Mouse (Mus musculus): ENCODE measurements around the gene Blmh. TPM values are rescaled to one million over a fixed set of nuclear protein-coding genes. Genes with fewer than 3 reads are reported as not detected.

The Blmh gene
- polyA plus RNA-seq, 1 experiment: 52.0 TPM

DNA sequence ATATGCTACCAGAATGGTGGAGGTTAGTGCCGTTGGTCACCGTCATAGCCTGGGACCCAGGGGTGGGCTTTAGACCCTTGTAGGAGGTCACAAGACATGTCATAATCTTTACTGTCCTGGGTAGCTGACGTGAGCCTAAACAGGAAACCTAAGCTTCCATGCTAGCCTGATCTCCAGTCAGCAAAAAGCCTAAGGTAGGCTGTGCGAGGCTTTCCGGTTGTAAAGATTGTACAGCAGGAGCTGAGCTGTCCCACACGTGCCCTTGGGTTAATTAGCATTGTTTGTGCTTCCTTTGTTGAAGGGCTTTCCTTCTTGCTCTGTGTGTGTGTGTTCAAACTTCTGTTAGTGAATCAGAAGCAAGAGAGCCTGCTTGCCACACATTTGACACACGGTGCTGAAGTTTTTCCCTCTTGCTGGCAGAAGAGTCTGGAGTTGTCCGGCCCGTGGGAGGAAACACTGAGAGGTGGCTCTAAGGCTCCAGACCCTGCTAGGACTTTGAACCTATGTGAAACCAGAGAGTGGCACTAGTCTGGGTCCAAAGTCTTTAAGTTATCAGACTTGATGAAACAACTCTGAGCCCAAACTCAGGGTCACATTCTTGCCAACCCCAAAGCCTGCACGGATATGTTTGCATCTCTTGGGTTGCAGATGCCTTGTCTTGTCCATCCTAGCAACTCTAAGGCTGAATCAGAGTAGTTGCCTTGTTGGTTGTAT is 86.3 kb downstream of the Blmh start:
- Histone ChIP-seq H3K4me3 (ENCODE audit: insufficient read depth, low read length) (no peak overlapping the region), H3K4me1 (ENCODE audit: control insufficient read depth, insufficient read depth, low read length) (no peaks in the 10 kb centered on the region), H3K27ac (ENCODE audit: insufficient read depth, low read depth, low read length) (no peak overlapping the region)
- TF ChIP-seq POLR2A (IDR thresholded peaks at IDR 0.05; ENCODE audit: borderline replicate concordance, low read depth, low read length): no peak
- TF ChIP-seq CTCF (IDR thresholded peaks at IDR 0.05; ENCODE audit: low read depth, low read length): no peak

DNA sequence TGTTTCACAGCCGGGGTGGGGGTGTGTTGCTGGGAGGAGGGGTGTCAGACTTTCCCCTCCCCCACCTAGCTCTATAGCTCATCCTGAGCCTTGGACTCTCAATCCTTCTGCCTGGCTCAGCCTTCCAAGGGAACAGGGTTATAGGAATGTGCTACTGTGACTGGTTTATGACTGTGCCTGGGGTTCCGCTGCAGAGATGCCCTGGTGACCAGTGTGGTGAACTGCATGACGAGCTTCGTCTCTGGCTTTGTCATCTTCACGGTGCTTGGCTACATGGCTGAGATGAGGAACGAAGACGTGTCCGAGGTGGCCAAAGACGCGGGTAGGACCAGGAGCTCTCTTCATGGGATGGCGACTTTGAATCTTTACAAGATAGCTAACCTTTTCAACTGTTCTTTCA is 93.4 kb downstream of the Blmh start:
- Histone ChIP-seq H3K4me3 (ENCODE audit: insufficient read depth, low read length) (no peak overlapping the region), H3K4me1 (ENCODE audit: control insufficient read depth, insufficient read depth, low read length) (no peaks in the 10 kb centered on the region), H3K27ac (ENCODE audit: insufficient read depth, low read depth, low read length) (no peak overlapping the region)
- TF ChIP-seq POLR2A (IDR thresholded peaks at IDR 0.05; ENCODE audit: borderline replicate concordance, low read depth, low read length): no peak
- TF ChIP-seq CTCF (IDR thresholded peaks at IDR 0.05; ENCODE audit: low read depth, low read length): no peak

GRCm38 (mm10) chr11:77019539-77019938 is 94.9 kb downstream of the Blmh start:
- Histone ChIP-seq H3K4me3 (ENCODE audit: insufficient read depth, low read length) (no peak overlapping the region), H3K27ac (ENCODE audit: insufficient read depth, low read depth, low read length) (no peak overlapping the region), H3K4me1 (ENCODE audit: control insufficient read depth, insufficient read depth, low read length) (no peaks in the 10 kb centered on the region)
- no peak for TF ChIP-seq POLR2A (IDR thresholded peaks at IDR 0.05; ENCODE audit: borderline replicate concordance, low read depth, low read length)
- no peak for TF ChIP-seq CTCF (IDR thresholded peaks at IDR 0.05; ENCODE audit: low read depth, low read length)

DNA sequence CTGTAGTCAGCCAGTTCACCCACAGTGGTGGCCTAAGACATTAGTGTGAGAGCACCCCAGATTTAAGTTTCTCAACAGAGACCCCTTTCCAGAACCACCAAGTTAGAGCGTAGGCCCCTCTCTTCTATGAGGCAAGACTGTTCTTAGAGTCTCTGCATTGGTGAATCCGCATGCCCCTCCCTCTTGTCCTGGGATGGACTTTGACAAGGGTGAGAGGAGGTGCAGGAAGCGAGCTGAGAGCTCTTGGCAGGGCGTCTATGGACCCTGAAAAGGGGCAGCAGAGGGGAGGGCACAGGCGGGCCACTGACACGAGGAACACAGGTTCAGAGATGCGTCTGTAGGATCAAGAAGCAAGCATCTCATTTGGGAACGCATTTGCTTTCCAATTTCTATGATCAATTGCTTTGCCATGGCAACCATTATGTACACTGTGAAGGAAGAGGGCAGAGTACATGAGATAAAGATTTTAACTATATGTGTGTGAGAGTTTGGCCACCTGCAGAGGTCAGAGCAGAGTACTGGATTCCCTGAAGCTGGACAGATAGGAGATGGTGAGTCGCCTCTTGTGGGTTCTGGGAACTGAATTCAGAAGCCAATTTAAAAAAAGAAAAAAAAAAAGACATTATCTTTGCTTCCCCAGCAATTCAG is 97.3 kb downstream of the Blmh start:
- Histone ChIP-seq H3K27ac (ENCODE audit: insufficient read depth, low read depth, low read length) (no peak overlapping the region), H3K4me1 (ENCODE audit: control insufficient read depth, insufficient read depth, low read length) (no peaks in the 10 kb centered on the region), H3K4me3 (ENCODE audit: insufficient read depth, low read length) (no peak overlapping the region)
- TF ChIP-seq POLR2A (IDR thresholded peaks at IDR 0.05; ENCODE audit: borderline replicate concordance, low read depth, low read length) (no peak), CTCF (IDR thresholded peaks at IDR 0.05; ENCODE audit: low read depth, low read length) (no peak)

- peaks cover 15% of the 10 kb centered on the region for H3K4me1 ChIP-seq (ENCODE audit: control insufficient read depth, insufficient read depth, low read length)
- no peak overlapping the region for H3K4me3 ChIP-seq (ENCODE audit: insufficient read depth, low read length)
- TF ChIP-seq POLR2A (IDR thresholded peaks at IDR 0.05; ENCODE audit: borderline replicate concordance, low read depth, low read length): no peak
- no peak for TF ChIP-seq CTCF (IDR thresholded peaks at IDR 0.05; ENCODE audit: low read depth, low read length)
- H3K27ac ChIP-seq (ENCODE audit: insufficient read depth, low read depth, low read length): no peak overlapping the region
These were observed 102.0 kb downstream of the Blmh start for GRCm38 (mm10) chr11:77026559-77026958.

- H3K4me3 ChIP-seq (ENCODE audit: insufficient read depth, low read length): no peak overlapping the region
- H3K4me1 ChIP-seq (ENCODE audit: control insufficient read depth, insufficient read depth, low read length): peaks cover 16% of the 10 kb centered on the region
- H3K27ac ChIP-seq (ENCODE audit: insufficient read depth, low read depth, low read length): no peak overlapping the region
- no peak for TF ChIP-seq CTCF (IDR thresholded peaks at IDR 0.05; ENCODE audit: low read depth, low read length)
- TF ChIP-seq POLR2A (IDR thresholded peaks at IDR 0.05; ENCODE audit: borderline replicate concordance, low read depth, low read length): no peak
These were observed 103.5 kb downstream of the Blmh start for GRCm38 (mm10) chr11:77028157-77028556.

DNA sequence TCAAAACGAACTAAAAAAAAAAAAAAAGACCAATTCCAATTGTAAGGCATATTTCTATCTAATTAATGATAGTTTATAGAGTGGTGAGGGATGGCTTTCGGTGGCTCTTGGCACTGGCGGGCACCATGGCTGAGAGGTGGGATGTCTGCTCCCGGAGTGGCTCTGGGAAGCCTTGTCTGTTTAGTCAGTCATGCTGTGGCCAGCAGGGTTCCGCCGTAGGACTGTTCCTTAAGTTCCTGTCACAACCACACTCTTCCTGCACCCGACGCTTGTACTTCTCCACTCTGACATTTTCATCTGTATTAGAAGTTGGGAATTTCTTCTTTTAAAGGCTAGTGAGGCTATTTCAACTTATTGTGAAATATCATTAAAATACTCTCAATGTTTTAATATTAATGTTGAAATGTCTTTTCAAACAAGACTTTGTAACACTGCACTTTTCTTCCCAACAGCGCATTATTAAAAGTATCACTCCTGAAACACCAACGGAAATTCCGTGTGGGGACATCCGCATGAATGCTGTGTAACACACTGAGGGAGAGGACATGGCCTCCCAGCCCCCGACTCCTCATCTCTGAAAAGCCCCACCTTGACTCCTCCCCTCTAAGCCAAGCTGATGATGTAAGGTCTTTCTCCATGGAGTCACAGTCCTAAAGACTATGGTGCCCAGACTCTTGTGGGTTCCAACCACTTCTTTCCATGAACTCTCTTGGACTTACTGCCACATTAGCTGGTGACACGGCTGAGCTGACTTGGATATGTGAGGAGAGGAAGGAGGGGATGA is 106.7 kb downstream of the Blmh start:
- Histone ChIP-seq H3K4me3 (ENCODE audit: insufficient read depth, low read length) (no peak overlapping the region), H3K4me1 (ENCODE audit: control insufficient read depth, insufficient read depth, low read length) (peaks cover 16% of the 10 kb centered on the region), H3K27ac (ENCODE audit: insufficient read depth, low read depth, low read length) (no peak overlapping the region)
- TF ChIP-seq CTCF (IDR thresholded peaks at IDR 0.05; ENCODE audit: low read depth, low read length): no peak
- TF ChIP-seq POLR2A (IDR thresholded peaks at IDR 0.05; ENCODE audit: borderline replicate concordance, low read depth, low read length): no peak

Other genes with a start within 250 kb of the Blmh start
- not detected in 2 replicates for gene Trarg1, start 245.0 kb upstream of the Blmh start, polyA plus RNA-seq (2012; ENCODE audit: insufficient read depth, insufficient read length, missing spikeins)
- 34.7 and 48.6 TPM in 2 replicates for gene Gosr1, start 161.2 kb upstream of the Blmh start, polyA plus RNA-seq (2012; ENCODE audit: insufficient read depth, insufficient read length, missing spikeins)
- gene Cpd, start 77.8 kb upstream of the Blmh start, polyA plus RNA-seq (2012; ENCODE audit: insufficient read depth, insufficient read length, missing spikeins): 48.0 and 51.9 TPM in 2 replicates
- not detected in 2 replicates for gene Tmigd1, start 22.6 kb upstream of the Blmh start, polyA plus RNA-seq (2012; ENCODE audit: insufficient read depth, insufficient read length, missing spikeins)
- not detected in 2 replicates for gene Slc6a4, start 73.8 kb downstream of the Blmh start, polyA plus RNA-seq (2012; ENCODE audit: insufficient read depth, insufficient read length, missing spikeins)
- gene Nsrp1, start 153.6 kb downstream of the Blmh start, polyA plus RNA-seq (2012; ENCODE audit: insufficient read depth, insufficient read length, missing spikeins): 39.7 and 40.5 TPM in 2 replicates